Mouse (Mus musculus): ENCODE data around the gene Chmp3. TPM values are rescaled to one million over a fixed set of nuclear protein-coding genes. Genes with fewer than 3 reads are reported as not detected.

Gene Chmp3
- total RNA-seq, 2 experiments from 2014 or later, result 93.8 to 103 TPM

DNA sequence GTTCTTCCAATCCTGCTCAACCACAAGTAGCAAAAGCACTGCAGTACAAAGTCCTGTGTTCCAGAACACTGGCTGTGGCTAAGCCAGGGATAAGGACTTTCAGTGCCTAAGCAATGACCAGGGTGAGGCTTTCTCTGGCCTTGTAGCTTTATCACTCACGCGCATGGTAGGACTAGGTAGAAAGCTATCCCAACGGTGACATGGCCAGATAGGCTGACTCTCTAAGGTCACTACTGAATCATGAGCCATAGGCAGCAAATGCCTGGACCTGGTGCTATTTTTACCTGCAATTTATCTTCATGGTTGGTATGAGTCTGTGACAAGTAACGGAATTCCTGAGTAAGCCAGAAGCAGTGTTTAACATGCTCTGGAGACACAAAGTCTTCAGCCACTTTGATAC, 46.6 kb downstream of the Chmp3 start:
- intact Hi-C loops (cut with DNase I), result no loop called here
- no peak for DNase-seq (ENCODE audit: low spot score in 2 of 2)

DNA sequence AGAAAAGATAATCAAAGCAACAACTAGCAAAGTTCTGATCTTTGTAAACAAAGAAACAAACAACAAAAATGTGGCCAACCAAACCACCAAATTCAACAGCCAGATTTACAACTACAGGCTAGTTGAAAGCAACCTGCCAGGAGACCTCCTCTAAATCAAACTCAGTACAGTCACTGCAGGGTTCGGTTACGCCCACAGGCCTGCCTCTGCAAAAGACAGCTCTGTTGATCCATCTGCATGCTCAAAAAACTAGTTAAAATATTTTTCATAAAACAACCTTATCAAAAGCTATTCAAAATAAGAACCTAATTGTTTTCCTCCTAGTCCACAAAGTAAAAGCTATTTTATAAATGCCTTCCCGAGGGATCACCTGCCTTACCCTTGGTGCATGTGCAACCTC, 64.2 kb downstream of the Chmp3 start:
- intact Hi-C loops (cut with DNase I), result no loop called here
- peak in 1 of 2 experiments; percentile 48 for DNase-seq (ENCODE audit: low spot score in 2 of 2)

DNA sequence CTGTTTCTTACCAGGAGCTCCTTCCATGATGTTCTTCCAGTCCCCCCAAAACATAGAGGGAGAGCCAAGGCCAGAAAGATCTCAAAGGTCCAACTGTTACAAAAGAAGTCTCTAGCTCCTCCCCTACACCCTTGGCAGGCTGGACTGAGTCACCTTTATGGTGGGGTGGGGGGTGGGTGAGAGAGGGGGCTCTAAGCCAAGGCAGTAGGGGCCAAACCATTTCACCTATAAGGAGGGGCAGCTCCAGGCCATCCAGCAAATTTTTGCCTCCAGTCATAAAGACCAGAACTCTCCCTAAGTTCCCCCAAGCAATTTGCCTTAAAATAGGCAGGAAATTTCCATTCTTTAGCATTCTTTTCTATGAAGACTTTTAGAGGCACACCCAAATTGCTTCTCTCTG, 65.4 kb downstream of the Chmp3 start:
- intact Hi-C loops (cut with DNase I), result no loop called here
- no peak for DNase-seq (ENCODE audit: low spot score in 2 of 2)

DNA sequence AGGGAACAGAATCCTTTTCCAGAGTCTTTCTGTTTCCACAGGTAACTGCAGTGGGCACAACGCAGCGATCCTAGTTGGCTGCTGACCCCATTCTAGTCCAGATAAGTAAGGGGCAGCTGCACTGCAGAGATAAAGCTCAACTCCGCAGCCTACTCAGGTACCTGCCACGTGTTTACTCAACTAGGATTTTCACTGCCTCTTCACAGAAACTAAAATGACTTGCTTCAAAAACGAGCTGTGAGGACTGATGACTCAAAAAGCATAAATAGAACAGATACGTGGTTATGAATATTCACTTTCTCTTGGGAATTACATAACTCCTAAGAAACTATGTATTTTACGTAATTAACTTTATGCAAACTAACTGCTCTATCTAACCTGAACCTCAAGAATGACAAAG, 66.4 kb downstream of the Chmp3 start:
- DNase-seq (ENCODE audit: low spot score in 2 of 2), result peak; percentile 41 to 85
- intact Hi-C loops (cut with DNase I), result loop anchor here (5.0 kb wide), 1 partner anchor 192 kb away; no protein-coding TSS in a partner anchor

DNA sequence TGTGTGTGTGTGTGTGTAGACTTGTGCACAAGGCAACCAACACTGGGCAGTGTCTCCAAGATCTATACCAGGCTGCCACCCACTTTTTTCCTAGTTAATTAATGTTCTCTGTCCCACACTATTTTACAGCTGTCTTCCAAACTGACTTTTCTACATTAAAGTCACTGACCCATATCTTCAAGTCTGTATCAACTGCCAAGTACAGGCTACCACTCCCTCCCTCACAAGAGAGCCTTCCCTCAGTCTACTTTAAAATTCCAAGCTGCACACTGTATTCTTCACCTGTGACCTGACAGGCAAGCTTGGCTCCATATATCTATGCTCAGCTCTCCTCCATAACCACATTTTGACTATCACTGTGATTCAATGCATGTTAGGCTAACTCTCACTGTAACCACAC, 69.6 kb downstream of the Chmp3 start:
- no peak for DNase-seq (ENCODE audit: low spot score in 2 of 2)
- intact Hi-C loops (cut with DNase I), result loop anchor here (5.0 kb wide), 1 partner anchor 189 kb away; no protein-coding TSS in a partner anchor

DNA sequence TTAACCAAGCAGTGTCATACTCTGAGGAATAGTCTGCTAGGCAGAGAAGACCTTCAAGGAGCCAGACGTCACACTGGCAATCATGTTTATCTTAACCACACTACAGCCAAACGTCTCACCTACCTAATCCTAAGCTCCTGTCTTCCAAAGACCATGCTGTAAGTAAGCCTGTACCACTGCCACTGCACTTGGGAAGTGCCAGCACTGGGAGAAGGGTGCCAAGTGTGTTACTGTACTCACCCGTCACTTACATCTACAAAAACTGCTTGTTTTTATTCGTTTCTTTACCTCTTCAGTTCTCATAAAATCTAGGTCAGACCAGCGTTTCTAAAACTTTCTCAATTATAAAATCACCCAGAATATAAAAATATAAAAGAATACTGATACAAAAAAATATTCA, 73.4 kb downstream of the Chmp3 start:
- intact Hi-C loops (cut with DNase I), result no loop called here
- no peak for DNase-seq (ENCODE audit: low spot score in 2 of 2)

DNA sequence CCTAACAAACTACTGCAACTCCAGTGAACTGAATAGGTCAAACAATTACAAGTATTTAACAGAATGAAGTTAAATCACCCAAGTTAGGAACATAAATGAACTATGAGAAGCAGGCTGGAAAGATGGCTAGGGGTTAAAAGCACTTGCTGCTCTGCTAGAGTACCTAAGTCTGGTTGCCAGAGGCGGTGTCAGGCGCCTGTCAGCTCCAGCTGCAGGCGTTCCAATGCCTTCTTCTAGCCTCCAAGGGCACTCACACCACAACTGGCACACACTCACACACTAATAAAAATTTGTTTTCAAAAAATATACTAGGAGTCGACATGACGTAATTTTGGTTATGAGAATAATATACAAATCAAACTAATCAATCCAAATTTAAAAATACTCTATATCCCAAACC, 78.0 kb downstream of the Chmp3 start:
- intact Hi-C loops (cut with DNase I), result loop anchor here (10.0 kb wide), 1 partner anchor 273 kb away; no protein-coding TSS in a partner anchor
- DNase-seq (ENCODE audit: low spot score in 2 of 2), result no peak

DNA sequence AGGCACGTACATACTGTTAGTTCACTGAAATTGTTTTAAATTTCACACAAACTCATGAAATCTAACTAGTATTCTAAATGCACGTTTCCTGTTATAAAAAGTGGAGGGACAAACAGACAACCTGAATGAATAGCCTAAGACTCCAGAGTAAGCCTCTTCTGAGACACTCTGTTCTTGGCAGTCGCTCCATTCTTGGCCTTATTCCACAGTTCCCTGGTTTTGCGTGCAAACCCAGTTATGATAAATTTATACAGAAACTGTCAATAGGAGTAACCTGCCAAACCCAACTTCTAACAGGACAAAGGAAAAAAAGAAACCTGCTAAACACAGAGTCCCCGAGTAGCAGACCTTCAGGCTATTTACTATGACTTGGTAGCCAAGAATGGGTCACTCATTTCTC, 78.4 kb downstream of the Chmp3 start:
- intact Hi-C loops (cut with DNase I), result loop anchor here (10.0 kb wide), 1 partner anchor 273 kb away; no protein-coding TSS in a partner anchor
- peak in 1 of 2 experiments; percentile 28 for DNase-seq (ENCODE audit: low spot score in 2 of 2)

DNA sequence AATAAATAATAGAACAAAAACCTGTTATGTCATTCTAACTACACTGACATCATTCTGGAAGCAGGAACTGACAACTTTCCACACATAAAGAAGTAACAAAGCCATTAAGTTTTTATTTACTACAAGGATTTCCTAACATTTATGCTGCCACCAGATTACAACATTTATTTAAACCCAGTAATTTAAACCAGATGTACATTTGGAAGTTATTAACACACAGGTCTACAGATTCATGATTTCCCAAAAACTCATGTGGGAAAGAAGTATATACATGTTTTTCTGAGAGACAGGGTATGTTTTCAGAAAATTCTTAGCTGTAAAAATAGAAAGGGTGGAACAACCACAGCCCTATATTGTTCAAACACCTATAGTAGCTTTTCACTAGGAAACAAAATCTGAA, 81.1 kb downstream of the Chmp3 start:
- intact Hi-C loops (cut with DNase I), result loop anchor here (10.0 kb wide), 1 partner anchor 270 kb away; no protein-coding TSS in a partner anchor
- DNase-seq (ENCODE audit: low spot score in 2 of 2), result no peak

DNA sequence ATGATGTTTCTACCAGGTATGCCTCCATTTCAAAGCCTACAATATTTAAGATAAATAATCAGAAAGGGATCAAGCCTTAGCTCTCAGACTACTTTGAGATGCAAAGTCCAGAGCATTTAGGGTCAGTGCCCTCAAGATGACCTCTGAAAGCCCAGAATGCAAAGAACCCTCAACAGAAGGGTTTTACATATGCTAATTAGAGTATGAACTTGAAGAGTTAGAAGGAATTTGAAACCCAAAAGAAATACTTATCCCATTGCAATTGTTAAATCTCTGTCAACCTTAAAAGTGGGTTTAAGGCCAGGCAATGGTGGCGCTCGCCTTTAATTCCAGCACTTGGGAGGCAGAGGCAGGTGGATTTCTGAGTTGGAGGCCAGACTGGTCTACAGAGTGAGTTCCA, 82.4 kb downstream of the Chmp3 start:
- no peak for DNase-seq (ENCODE audit: low spot score in 2 of 2)
- intact Hi-C loops (cut with DNase I), result loop anchor here (10.0 kb wide), 1 partner anchor 269 kb away; no protein-coding TSS in a partner anchor

DNA sequence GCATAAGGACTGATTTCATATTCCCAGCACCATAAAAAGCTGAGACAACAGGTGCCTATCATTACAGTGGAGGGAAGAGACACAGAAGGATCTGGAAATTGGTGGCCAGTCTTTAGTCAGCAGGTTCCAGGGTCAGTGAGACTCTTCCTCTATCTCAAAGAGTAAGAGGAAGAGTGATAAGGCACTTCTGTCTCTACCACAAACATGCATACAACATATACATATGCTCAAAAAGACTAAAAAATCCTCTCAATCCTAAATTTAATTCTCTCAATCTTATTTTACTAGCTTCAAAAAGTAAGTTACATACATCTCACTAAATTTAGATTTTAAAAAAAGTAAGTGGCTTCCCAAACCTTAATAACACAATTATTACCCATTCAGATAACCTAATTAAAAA, 83.7 kb downstream of the Chmp3 start:
- intact Hi-C loops (cut with DNase I), result loop anchor here (10.0 kb wide), 1 partner anchor 267 kb away; no protein-coding TSS in a partner anchor
- no peak for DNase-seq (ENCODE audit: low spot score in 2 of 2)

DNA sequence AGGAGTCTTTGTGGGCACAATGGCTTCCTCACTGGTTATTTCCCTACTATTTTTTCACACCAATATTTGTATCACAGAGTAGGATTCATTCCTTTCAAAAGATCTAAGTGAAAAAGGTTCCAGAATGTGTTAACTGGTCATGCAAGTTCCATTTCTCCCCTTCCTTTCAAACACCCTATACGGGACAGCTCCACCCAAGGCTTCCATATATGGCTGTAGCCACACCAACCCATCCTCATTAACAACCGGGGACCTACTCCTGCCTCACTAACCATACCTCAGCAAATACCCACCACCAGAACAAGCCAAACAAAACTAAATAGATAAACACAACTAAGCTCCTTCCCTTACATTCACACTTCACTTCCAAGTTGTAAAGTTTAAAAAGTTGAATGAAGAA, 87.6 kb downstream of the Chmp3 start:
- intact Hi-C loops (cut with DNase I), result loop anchor here (5.0 kb wide), 1 partner anchor 191 kb away; no protein-coding TSS in a partner anchor
- DNase-seq (ENCODE audit: low spot score in 2 of 2), result no peak

DNA sequence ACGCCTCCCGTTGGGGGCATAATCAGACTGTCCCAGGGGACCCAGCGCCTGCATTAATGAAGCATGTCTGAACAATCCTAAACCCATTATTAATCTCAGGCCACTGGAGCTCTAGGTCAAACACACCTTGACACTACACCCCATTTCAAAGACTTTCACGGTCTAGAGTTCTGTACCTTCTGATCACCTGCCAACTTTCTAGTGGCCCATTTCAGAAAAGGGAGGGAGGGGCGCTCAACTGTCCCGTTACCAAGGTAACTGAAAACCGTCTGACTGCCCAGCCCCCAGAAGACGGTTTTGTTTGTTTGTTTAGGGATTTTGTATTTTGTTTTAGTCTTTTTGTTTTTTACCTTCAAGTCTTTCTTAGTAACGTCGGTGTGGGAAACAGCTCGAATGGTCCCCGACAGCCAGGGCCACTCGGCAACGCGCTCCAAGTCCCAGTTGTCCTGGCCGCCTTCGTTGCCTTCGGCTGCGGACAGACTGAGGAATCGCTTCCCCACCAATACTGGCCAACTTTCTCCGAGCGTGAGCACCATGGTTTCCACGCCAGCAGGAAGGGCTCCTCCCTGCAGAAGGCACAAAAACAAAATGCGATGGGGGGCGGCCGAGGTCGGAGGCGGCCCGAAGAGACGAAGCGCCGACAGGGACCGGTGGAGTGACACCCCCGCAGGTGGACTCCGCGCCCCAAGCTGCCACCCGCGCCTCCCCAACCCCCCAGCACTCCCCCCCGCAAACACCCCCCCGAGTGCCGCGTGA, 88.3 kb downstream of the Chmp3 start:
- intact Hi-C loops (cut with DNase I), result loop anchor here (2.0 to 5.0 kb wide), 4 partner anchors 77 to 361 kb away; partner anchors contain the start of gene Krcc1
- peak; percentile 42 to 43 for DNase-seq (ENCODE audit: low spot score in 2 of 2)

Other genes with a start within 250 kb of the Chmp3 start
- 1 to 10 TPM in 1 of 2 experiments, under 1 TPM in 1; 0.96 to 2.4 TPM for gene Smyd1, start 221.6 kb upstream of the Chmp3 start, total RNA-seq (2021)
- gene Cd8b1, start 221.0 kb upstream of the Chmp3 start, total RNA-seq (2021), result not detected
- not detected for gene Cd8a, start 170.4 kb upstream of the Chmp3 start, total RNA-seq (2021)
- 100 to 1,000 TPM in 1 of 2 experiments, 10 to 100 TPM in 1; 96.3 to 108 TPM for gene Rmnd5a, start 103.2 kb upstream of the Chmp3 start, total RNA-seq (2021)
- 10 to 100 TPM; 49.8 to 54.0 TPM for gene Rnf103, start 49.9 kb upstream of the Chmp3 start, total RNA-seq (2021)
- gene Kdm3a, start 89.2 kb downstream of the Chmp3 start, total RNA-seq (2021), result 10 to 100 TPM; 37.8 to 44.2 TPM
- 10 to 100 TPM; 96.9 to 98.7 TPM for gene Reep1, start 163.8 kb downstream of the Chmp3 start, total RNA-seq (2021)

Measured in left cerebral cortex, postnatal 25 days (tissue).